ENCODE assay signal across 7 mouse cellular contexts in the genomic region with DNA sequence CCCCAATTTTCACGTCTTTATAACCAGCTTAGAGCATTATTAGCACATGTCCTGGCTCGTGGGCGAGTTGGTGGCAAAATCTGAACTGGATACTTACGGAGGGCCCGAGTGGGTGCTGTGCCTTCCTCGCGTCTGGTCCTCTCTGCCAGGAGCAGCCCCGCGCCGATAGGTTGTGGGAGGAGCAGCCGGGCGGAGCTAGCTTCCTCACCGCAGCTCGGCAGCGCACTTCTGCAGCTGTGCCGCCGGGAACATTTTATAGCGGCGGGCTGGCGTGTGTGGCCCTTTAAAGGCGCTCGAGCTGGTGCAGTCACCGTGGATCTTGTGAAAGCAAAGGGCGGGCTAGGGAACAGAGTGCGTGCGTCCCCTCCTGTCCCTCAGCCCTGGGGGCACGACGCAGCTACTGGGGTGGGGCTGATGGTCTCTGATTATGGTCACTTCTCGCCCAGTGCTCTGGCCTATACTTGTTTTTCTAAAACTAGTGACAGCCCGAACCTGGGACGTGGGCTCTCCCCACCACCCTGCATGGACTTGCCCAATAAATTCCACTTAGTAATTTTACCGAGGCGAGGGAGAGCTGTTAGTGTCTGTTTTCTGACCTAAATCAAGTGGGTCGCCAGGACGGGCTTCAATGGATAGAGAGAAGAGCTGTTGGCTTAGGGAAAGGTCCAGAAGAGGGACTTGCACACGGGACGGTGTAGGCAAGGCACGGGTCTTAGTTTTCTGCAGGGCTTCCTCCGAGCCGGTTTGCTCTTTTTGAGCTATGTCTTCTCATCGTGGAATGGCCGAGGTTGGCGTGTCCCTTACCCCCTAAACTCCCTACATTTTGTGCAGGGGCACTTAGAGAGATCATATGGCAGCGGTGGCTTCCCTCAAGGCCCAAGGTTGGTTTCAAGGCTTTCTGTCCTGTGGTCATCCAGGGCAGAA. TPM values are rescaled to one million over a fixed set of nuclear protein-coding genes. Genes with fewer than 3 reads are reported as not detected.
DNase-seq lines count a peak whose midpoint lies in the region; ATAC-seq and TF ChIP-seq lines count a peak whose summit lies in the region.

Cited1 (minus strand) TSS at position 245 of the 924 bp plus-strand sequence.

- no peaks in the 10 kb centered on the region for H3K36me3 ChIP-seq in intestine, embryonic 14.5 days (ENCODE audit: control insufficient read depth, insufficient read depth, low read length)
- H3K36me3 ChIP-seq in small intestine, adult 2 months (ENCODE audit: control insufficient read depth, insufficient read depth, low read length): no peaks in the 10 kb centered on the region

- H3K4me3 ChIP-seq in cortical plate, adult 2 months (ENCODE audit: insufficient read depth, low read length): peak within 1 kb of the TSS; percentile 67
- H3K4me3 ChIP-seq in intestine, embryonic 14.5 days (ENCODE audit: low read depth, low read length): peak within 1 kb of the TSS; percentile 44
- peak within 1 kb of the TSS; percentile 59 for H3K4me3 ChIP-seq in small intestine, adult 2 months (ENCODE audit: low read depth, low read length)

- 17% methylated on average over 44 of the region's 44 CpGs for WGBS in intestine, embryonic 14.5 days
- 12% methylated on average over 44 of the region's 44 CpGs for WGBS in small intestine, adult 2 months

- peak; percentile 89 for ATAC-seq in intestine, embryonic 14.5 days (replicated peaks; ENCODE audit: low FRiP score, low TSS enrichment, low read depth)

- intact Hi-C loops in left cerebral cortex, postnatal 25 days (cut with DNase I): loop anchor here (5.0 to 10.0 kb wide), 2 partner anchors 100 to 223 kb away; no protein-coding TSS in a partner anchor

- no peaks in the 10 kb centered on the region for H3K9me3 ChIP-seq in intestine, embryonic 14.5 days (ENCODE audit: control insufficient read depth, low read length)

- no peaks in the 10 kb centered on the region for H3K4me1 ChIP-seq in cortical plate, adult 2 months (ENCODE audit: control insufficient read depth, insufficient read depth, low read length)
- H3K4me1 ChIP-seq in intestine, embryonic 14.5 days (replicated peaks; ENCODE audit: control insufficient read depth, insufficient read depth, low read length): no peaks in the 10 kb centered on the region
- H3K4me1 ChIP-seq in small intestine, adult 2 months (ENCODE audit: control insufficient read depth, insufficient read depth, insufficient read length, low read length): peaks cover 2% of the 10 kb centered on the region; the same call in 1 of the 2 replicates

- TF ChIP-seq POLR2A in cortical plate, adult 2 months (IDR thresholded peaks at IDR 0.05; ENCODE audit: extremely low read depth, insufficient read depth, low read length): no peak
- no peak for TF ChIP-seq POLR2A in small intestine, adult 2 months (IDR thresholded peaks at IDR 0.05; ENCODE audit: low read depth, low read length)

- H3K27ac ChIP-seq in cortical plate, adult 2 months (ENCODE audit: insufficient read depth, low read length): no peak within 1 kb of the TSS
- H3K27ac ChIP-seq in intestine, embryonic 14.5 days (ENCODE audit: low read depth): no peak within 1 kb of the TSS
- H3K27ac ChIP-seq in small intestine, adult 2 months (ENCODE audit: insufficient read depth, low read depth, low read length): no peak within 1 kb of the TSS

- peaks cover 53% of the 10 kb centered on the region for H3K27me3 ChIP-seq in intestine, embryonic 14.5 days (replicated peaks; ENCODE audit: control insufficient read depth, insufficient read depth, low read length)
- peaks cover 21% of the 10 kb centered on the region for H3K27me3 ChIP-seq in small intestine, adult 2 months (ENCODE audit: control insufficient read depth, insufficient read depth, low read length)

- no peak for TF ChIP-seq CTCF in cortical plate, adult 2 months (IDR thresholded peaks at IDR 0.05; ENCODE audit: extremely low read depth, insufficient read depth, low read length)
- no peak for TF ChIP-seq CTCF in small intestine, adult 2 months (IDR thresholded peaks at IDR 0.05; ENCODE audit: extremely low read depth, insufficient read length, insufficient replicate concordance, low read depth, low read length)

- H3K4me2 ChIP-seq in intestine, embryonic 14.5 days (ENCODE audit: low read length): peak within 1 kb of the TSS; percentile 78

- DNase-seq in adrenal gland, adult 2 months: peak; percentile 85
- DNase-seq in gastrocnemius, postnatal 4 days (ENCODE audit: low spot score in 2 of 2): peak in 1 of 2 experiments; percentile 58
- DNase-seq in intestine, embryonic 14.5 days (ENCODE audit: low spot score): peak; percentile 76
- peak; percentile 54 to 70 for DNase-seq in left cerebral cortex, postnatal 25 days (ENCODE audit: low spot score in 2 of 2)
- DNase-seq in mesoderm, embryonic 11.5 days (ENCODE audit: low read depth, low spot score): peak; percentile 81

- 0 out of 2 replicates have a peak within 1 kb of the TSS, but pooled peaks have one; percentile 10 for H3K9ac ChIP-seq in intestine, embryonic 14.5 days (ENCODE audit: low read length)

RNA-seq across cellular contexts. Expression of gene Cited1, which starts in this region (rescaled TPM):
- total RNA-seq in adrenal gland, adult 2 months (2021): 10 to 100 TPM in 1 of 2 experiments, 1 to 10 TPM in 1; 1.2 to 19.3 TPM
- polyA plus RNA-seq in adrenal gland, adult 2 months (2012; rRNA removed): 2.3 and 25.2 TPM in 2 replicates
- 5.0 and 5.3 TPM in 2 replicates for polyA plus RNA-seq in cortical plate, adult 2 months (2012; rRNA removed)
- 10 to 100 TPM; 40.8 to 41.0 TPM for total RNA-seq in gastrocnemius, postnatal 4 days (2021)
- polyA plus RNA-seq in intestine, embryonic 14.5 days (2014; fragmentation: Nextera tagmentation; extraction: Ambion mirVana): 4.9 and 5.6 TPM in 2 replicates
- 1 to 10 TPM; 3.2 to 3.7 TPM for total RNA-seq in left cerebral cortex, postnatal 25 days (2021)
- polyA plus RNA-seq in small intestine, adult 2 months (2012; rRNA removed): 0.27 TPM in 1 of 2 replicates, not detected in the other
